Mouse (Mus musculus) large intestine, adult 2 months (tissue): ENCODE measurements at regions not wholly inside any gene's neighbourhood (a gene's known extent, or its start where the extent isn't known, plus 50 kb on each side); places are given as distances from the start of the nearest gene placed in this dataset.

Source experiments
- DNase-seq: peaks from one replicate; pipeline ENCODE4 v3.0.0-alpha.2; 2012; ENCODE audit warnings: low read depth, low spot score
- WGBS: fragments of 180-500 bp; shearing (Covaris S2); methylation state at CpG from one replicate; pipeline ENCODE4 v1.1.7; 2018; 5-methylcytosine and 5-hydroxymethylcytosine counted together

DNA sequence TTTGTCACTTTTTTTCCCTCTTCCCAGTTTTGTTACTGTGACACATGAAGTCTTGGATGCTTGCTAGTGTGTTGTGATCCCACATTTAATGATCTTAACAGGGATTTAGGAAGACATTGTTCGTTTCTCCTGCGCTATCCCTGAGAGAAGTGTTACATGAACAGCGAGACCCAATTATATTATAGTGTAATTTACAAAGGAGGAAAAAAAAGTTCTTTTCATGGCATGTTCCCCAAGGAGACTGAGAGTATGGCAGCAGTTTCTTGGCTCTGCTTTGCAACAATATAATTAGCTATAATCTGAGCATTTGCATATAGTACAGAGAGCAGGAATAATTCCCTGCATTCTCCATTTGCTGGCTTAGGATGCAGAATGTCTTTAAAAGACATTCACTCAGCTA lies 168.6 kb downstream of the Insc start:
- 92% methylated on average over 3 of the region's 3 CpGs for WGBS
- DNase-seq, result no peak

DNA sequence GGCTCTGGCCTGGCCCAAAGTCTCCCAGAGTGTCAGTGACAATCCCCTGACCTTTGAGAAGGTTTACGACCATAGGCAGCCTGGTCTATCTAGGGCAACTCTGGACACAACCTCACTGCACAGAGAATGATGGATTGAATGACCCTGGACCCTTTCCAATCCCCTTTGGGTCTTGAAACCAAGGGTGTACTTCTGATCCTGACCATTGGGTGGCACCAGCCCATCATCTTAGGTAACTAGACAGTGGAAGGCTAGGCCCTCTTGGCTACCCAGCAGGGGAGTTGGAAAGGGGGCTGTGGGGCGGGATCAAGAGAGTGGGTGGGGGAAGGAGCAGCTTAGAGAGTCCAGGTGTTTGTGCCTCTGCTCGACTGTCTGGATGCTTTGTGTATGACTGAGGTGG lies 178.7 kb downstream of the Insc start:
- WGBS, result 5% methylated on average over 3 of the region's 3 CpGs
- no peak for DNase-seq

DNA sequence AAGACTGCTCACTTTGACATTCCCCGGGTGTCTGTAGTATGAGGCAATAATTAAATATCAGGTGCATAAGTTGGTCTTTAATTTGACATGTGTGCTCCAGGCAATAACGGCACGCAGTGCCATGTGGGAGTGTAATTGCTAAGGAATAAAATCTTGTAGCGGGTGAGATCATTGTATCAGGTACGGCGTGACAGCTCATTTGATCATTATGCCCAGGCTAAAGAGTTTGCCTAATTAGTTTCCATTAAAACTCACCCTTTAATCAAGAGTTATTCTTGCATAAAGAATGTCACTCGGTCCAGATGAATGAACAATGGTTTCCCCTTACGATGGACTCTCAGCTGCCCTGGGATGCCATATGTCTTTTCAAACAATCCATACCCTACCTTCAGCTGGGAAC lies 190.4 kb downstream of the Insc start:
- WGBS, result 92% methylated on average over 8 of the region's 8 CpGs
- DNase-seq, result no peak

- no peak for DNase-seq
These were observed 207.3 kb downstream of the Insc start for GRCm38 (mm10) chr7:114950759-114951158.

- no peak for DNase-seq
- 59% methylated on average over 5 of the region's 5 CpGs for WGBS
These were observed 219.7 kb downstream of the Insc start for GRCm38 (mm10) chr7:114963206-114963605.

- 25% methylated on average over 2 of the region's 2 CpGs for WGBS
- DNase-seq, result no peak
These were observed 222.4 kb downstream of the Insc start for GRCm38 (mm10) chr7:114965923-114966322.

DNA sequence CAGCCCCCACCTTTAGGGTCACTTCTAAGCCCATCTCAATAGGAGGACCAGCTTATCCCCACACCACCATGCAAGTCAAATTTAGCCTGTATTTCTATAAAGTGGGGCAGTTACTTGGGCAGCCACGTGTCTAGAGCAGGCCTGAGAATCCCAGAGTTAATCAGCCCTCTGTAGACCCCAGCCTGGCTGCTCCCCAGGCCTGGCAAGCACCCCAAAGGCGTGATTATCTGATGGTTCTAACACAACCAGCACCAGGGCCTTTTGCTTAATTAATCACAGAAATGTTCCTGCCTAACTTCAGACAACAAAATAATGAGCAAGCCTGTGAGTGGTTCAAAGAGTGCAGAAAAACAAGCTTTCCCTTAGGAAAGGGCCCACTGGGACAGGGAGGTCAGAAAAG lies 243.0 kb downstream of the Insc start:
- 58% methylated on average over 2 of the region's 2 CpGs for WGBS
- DNase-seq, result no peak

DNA sequence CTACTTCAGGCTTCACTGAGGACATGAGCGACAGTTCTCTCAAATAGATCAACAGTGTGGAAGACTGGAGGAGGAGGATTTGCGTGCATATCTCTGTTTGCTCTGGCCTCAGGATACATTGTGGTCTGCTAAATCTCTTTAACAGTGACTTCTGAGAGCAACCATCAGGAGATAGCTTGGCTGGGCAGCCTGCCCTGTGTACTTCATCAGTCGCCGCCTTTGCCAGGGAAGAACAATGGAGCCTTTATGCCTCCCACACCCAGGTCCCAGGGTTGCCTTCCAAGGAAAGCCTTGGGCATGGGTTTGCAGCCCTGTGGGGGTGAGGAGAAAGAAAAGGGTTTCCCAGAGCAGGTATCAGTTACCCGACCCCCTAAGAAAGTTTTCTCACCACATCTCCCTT lies 247.8 kb downstream of the Insc start:
- 29% methylated on average over 5 of the region's 5 CpGs for whole genome bisulfite sequencing

DNA sequence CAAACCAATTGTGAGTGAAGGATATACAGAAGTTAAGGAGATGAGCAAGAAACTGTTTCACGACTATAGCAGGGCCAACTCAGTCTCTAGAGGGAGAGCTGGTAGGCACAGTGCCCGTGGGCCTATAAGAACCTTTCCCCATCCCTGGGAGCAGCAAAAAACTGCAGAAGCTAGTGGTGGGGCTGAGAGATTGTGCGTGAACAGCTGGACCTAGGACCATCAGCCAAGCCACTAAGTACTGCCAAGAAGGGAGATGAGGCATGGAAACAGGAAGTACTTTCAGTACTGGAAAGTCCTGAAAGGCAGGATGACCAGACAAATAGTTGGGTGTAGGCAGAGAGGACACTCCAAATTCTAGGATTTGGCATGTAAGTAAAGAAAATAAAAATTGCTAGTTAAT lies 248.9 kb downstream of the Insc start:
- DNase-seq, result no peak
- 62% methylated on average over 3 of the region's 3 CpGs for WGBS

More for the DNA sequence above, 247.8 kb downstream of the Insc start:
- no peak for DNase-seq

GRCm38 (mm10) chr7:115000796-115001524 lies 257.5 kb downstream of the Insc start:
- no peak for DNase-seq
- 65% methylated on average over 7 of the region's 7 CpGs for WGBS

GRCm38 (mm10) chr7:115014253-115014998 lies 270.9 kb downstream of the Insc start:
- DNase-seq, result no peak
- 35% methylated on average over 11 of the region's 11 CpGs for WGBS

GRCm38 (mm10) chr7:115019369-115019958 lies 276.0 kb downstream of the Insc start:
- DNase-seq, result no peak
- 51% methylated on average over 4 of the region's 4 CpGs for WGBS

DNA sequence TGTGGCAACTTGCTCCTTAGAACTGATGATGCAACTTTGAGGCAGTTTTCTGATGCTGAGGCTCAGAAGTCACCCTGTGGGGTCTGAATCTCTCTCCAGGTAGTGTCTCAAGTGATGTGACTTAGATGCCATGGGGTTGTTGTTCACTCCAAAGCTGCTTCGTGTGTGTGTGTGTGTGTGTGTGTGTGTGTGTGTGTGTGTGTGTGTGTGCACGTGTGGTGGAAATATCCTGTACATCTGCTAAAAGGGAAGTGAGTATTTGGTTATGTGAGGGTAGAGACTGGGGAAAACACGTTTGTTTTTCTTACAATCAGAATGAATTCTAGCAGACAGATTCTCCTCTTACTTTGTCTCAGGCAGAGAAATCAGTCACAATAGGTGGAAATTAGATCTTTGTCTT lies 276.5 kb downstream of the Insc start:
- 55% methylated on average over 3 of the region's 3 CpGs for WGBS
- DNase-seq, result no peak

DNA sequence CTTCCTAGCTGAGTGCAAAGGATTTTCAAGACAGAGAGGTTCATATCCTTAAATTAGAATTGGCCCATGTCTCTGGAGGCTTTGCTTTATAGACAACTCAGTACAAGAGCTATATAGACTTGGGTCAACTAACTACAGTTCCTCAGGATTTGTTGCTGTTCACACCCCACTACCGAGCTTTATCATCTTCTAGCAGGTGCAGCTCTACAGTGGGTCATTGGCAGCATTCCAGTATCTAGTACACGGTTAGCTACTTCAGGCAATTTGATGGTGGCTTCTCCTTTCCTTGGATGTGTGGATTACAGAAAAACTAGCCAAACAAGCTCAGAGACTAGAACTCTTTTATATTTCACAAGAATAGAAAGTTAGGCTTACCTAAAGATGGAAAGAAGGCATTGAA lies 282.3 kb downstream of the Insc start:
- DNase-seq, result no peak
- 15% methylated on average over 2 of the region's 2 CpGs for WGBS

- no peak for DNase-seq
- WGBS, result 63% methylated on average over 1 of the region's 1 CpGs
These were observed 284.2 kb downstream of the Insc start for GRCm38 (mm10) chr7:115027685-115028084.

GRCm38 (mm10) chr7:115033987-115034386 lies 290.5 kb downstream of the Insc start:
- WGBS, result 67% methylated on average over 4 of the region's 4 CpGs
- no peak for DNase-seq

DNA sequence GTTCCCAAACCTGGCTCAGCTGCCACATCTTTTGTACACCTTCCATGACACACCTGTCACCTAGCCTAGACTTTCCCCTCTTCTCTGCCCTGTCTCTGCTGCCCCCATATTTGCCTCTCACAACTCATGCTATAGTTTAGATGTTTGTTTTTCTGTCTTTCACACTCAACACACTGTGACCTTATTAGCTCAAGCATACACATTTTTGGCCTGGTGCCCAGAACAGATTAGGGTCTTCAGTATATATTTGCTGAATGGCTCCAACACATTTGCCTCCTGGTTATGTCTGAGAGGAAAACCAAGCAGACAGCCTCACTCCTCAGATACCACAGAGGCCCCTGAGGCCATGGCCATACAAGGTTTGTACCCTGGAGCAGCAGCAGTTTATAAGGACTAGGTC lies 312.0 kb downstream of the Insc start:
- DNase-seq, result no peak

DNA sequence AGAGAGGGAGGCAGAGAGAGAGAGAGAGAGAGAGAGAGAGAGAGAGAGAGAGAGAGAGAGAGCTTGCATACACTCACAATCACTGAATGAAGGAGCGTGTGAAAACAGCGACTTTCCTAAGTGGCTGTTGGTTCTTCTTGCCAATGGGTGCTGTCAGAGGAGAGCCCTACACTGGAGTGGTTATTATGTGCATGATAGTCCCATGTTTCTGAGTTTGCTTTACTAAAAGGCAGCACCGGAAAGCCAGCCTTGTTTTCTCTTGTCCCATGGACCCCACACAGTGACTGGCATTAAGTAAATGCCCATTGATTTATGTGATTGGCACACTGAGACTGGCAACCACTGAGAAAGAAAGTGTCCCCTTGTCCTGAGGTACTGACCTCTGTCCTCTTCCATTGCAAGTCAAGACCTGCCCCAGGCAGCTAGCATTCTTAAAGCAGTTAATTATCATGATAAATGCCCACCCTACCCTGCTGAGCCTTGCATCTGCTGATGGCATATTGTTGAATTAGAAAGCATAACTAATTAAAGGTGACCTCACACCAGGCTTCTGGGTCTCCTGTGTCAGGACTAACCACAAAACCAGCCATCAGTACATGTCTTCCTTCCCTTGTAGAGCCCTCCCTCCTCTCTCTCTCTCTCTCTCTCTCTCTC lies 313.6 kb downstream of the Insc start:
- WGBS, result 66% methylated on average over 3 of the region's 3 CpGs
- DNase-seq, result no peak

DNA sequence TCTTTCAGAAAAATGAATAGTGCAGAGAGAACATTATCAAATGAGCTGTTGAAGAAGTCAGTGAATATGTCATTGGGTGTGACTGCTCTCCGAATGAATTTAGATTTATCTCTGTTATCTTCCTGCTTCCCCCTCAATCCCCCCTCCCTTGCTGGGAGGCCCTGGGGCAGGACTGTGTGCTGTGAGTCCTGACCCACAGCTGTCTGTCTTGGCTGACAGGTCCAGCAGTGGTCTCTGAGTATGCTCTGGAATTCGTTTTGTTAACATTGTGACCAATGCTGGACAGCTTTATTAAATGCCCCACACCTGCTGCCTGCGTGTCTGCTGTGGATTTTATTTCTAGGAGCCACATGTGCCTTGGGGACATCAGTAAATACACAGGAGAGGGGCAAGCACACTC lies 314.2 kb downstream of the Insc start:
- WGBS, result 21% methylated on average over 3 of the region's 3 CpGs
- no peak for DNase-seq

DNA sequence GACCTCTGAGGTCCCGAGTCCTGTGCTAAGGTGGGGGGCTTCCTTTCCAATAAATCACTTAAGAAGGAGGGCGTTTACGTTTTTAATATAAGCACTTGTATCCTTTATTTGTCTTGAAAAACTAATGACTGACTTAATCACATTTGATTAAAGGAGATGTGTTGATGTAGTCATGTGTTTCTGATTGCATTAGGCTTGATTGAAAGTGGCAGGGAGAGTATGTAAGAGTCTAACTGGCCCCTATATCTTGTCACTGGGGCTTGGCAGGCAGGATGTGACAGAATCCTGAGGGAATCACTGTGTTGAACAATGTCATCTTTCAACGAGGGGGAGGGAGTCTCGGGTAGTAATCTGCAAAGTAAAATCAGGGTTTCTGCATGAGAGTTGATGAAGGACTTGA lies 316.7 kb downstream of the Insc start:
- 63% methylated on average over 5 of the region's 5 CpGs for WGBS
- DNase-seq, result no peak

- WGBS, result 31% methylated on average over 3 of the region's 3 CpGs
- no peak for DNase-seq
These were observed 319.3 kb downstream of the Insc start for GRCm38 (mm10) chr7:115062817-115063216.
